Mouse (Mus musculus) midbrain, embryonic 11.5 days (tissue): Measurements from ENCODE around the gene Tdrkh. TPM values are rescaled to one million over a fixed set of nuclear protein-coding genes. Genes with fewer than 3 reads are reported as not detected.

ENCODE experiments used
- ATAC-seq: fragments of 200-750 bp; cut with Nextera tagmentation; 2 replicates; pipeline ENCODE4 v1.8.0; 2017; ENCODE audit warnings: moderate TSS enrichment, moderate library complexity; ENCODE audit not compliant: low FRiP score
- DNase-seq: peaks from one replicate; pipeline ENCODE4 v3.0.0; 2015; ENCODE audit warnings: low spot score; ENCODE audit errors: missing footprints
- H3K27ac ChIP-seq: fragments of 300-500 bp; sonication (generic); 2 replicates; pipeline ENCODE4 v1.5.1; 2014; ENCODE audit warnings: low read depth, low read length
- H3K27me3 ChIP-seq: fragments of 300-500 bp; sonication (generic); 2 replicates; pipeline ENCODE4 v1.6.1; 2014; ENCODE audit warnings: mild to moderate bottlenecking, low read length, moderate library complexity, mixed read lengths; ENCODE audit not compliant: control insufficient read depth, insufficient read depth
- H3K36me3 ChIP-seq: fragments of 300-500 bp; sonication (generic); 2 replicates; pipeline ENCODE4 v1.6.1; 2014; ENCODE audit warnings: mild to moderate bottlenecking, low read length, moderate library complexity, mixed read lengths; ENCODE audit not compliant: control insufficient read depth, insufficient read depth
- H3K4me1 ChIP-seq: fragments of 300-500 bp; sonication (generic); 2 replicates; pipeline ENCODE4 v1.6.1; 2014; ENCODE audit warnings: low read length; ENCODE audit not compliant: control insufficient read depth, insufficient read depth
- H3K4me2 ChIP-seq: fragments of 300-500 bp; sonication (generic); 2 replicates; pipeline ENCODE4 v1.6.1; 2014; ENCODE audit warnings: mild to moderate bottlenecking, moderate library complexity
- H3K4me3 ChIP-seq: fragments of 300-500 bp; sonication (generic); 2 replicates; pipeline ENCODE4 v1.5.1; 2014; ENCODE audit warnings: low read depth, low read length
- H3K9ac ChIP-seq: fragments of 300-500 bp; sonication (generic); 2 replicates; pipeline ENCODE4 v1.6.1; 2014; ENCODE audit warnings: low read length
- H3K9me3 ChIP-seq: fragments of 300-500 bp; sonication (generic); 2 replicates; pipeline ENCODE4 v1.6.1; 2016; ENCODE audit warnings: low read length; ENCODE audit not compliant: control insufficient read depth
- WGBS: fragments of 180-500 bp; shearing (Covaris S2); extraction: QIAGEN DNeasy Blood & Tissue Kit; methylation state at CpG from one replicate; pipeline ENCODE4 v1.1.7; 2014; 5-methylcytosine and 5-hydroxymethylcytosine counted together
- polyA plus RNA-seq: library from polyadenylated mRNA; unstranded; fragments of >200 nt; fragmentation: Nextera tagmentation; extraction: Ambion mirVana; gene quantifications from 2 replicates; pipeline ENCODE4 v1.2.1, GENCODE M21; 2014

The Tdrkh gene
- polyA plus RNA-seq, 1 experiment from 2014 or later: 55.3 TPM

GRCm38 (mm10) chr3:94465632-94466430, 52.8 kb downstream of the Tdrkh start:
- Histone ChIP-seq H3K4me2 (no peak overlapping the region), H3K27ac (no peak overlapping the region), H3K36me3 (no peaks in the 10 kb centered on the region), H3K9ac (peak overlapping the region; percentile 18; the same call in 1 of the 2 replicates), H3K27me3 (no peaks in the 10 kb centered on the region), H3K4me3 (no peak overlapping the region), H3K4me1 (peaks cover 12% of the 10 kb centered on the region), H3K9me3 (no peaks in the 10 kb centered on the region)
- ATAC-seq: no peak
- peak; percentile 59 for DNase-seq
- 57% methylated on average over 13 of the region's 13 CpGs for WGBS

- peaks cover 21% of the 10 kb centered on the region for H3K4me1 ChIP-seq
- no peaks in the 10 kb centered on the region for H3K27me3 ChIP-seq
- no peaks in the 10 kb centered on the region for H3K36me3 ChIP-seq
- H3K9ac ChIP-seq: no peak overlapping the region
- 64% methylated on average over 3 of the region's 3 CpGs for WGBS
- no peaks in the 10 kb centered on the region for H3K9me3 ChIP-seq
- H3K27ac ChIP-seq: no peak overlapping the region
- ATAC-seq: no peak
- H3K4me3 ChIP-seq: no peak overlapping the region
- no peak overlapping the region for H3K4me2 ChIP-seq
- peak; percentile 64 for DNase-seq
Observed at GRCm38 (mm10) chr3:94468931-94469330, 55.9 kb downstream of the Tdrkh start.

- H3K4me2 ChIP-seq: peak overlapping the region; percentile 50
- H3K4me1 ChIP-seq: peaks cover 22% of the 10 kb centered on the region
- H3K4me3 ChIP-seq: peak overlapping the region; percentile 28
- WGBS: 11% methylated on average over 28 of the region's 28 CpGs
- no peak overlapping the region for H3K27ac ChIP-seq
- peak overlapping the region; percentile 34; the same call in 1 of the 2 replicates for H3K9ac ChIP-seq
- DNase-seq (peak; percentile 94), ATAC-seq (peak; percentile 85)
- H3K9me3 ChIP-seq: no peaks in the 10 kb centered on the region
- no peaks in the 10 kb centered on the region for H3K27me3 ChIP-seq
- no peaks in the 10 kb centered on the region for H3K36me3 ChIP-seq
Observed at GRCm38 (mm10) chr3:94472447-94473114, 59.5 kb downstream of the Tdrkh start.

GRCm38 (mm10) chr3:94473115-94473505, 60.0 kb downstream of the Tdrkh start:
- ATAC-seq (no peak), DNase-seq (no peak)
- 55% methylated on average over 10 of the region's 10 CpGs for WGBS
- H3K36me3 ChIP-seq: no peaks in the 10 kb centered on the region
- no peak overlapping the region; the same call in 1 of the 2 replicates for H3K4me2 ChIP-seq
- H3K27ac ChIP-seq: no peak overlapping the region
- H3K27me3 ChIP-seq: no peaks in the 10 kb centered on the region
- peak overlapping the region; percentile 0; the same call in 1 of the 2 replicates for H3K9ac ChIP-seq
- no peak overlapping the region for H3K4me3 ChIP-seq
- peaks cover 23% of the 10 kb centered on the region for H3K4me1 ChIP-seq
- H3K9me3 ChIP-seq: no peaks in the 10 kb centered on the region

- ATAC-seq (no peak), DNase-seq (peak; percentile 75)
- Histone ChIP-seq H3K4me2 (no peak overlapping the region), H3K9me3 (no peaks in the 10 kb centered on the region), H3K4me3 (no peak overlapping the region), H3K36me3 (no peaks in the 10 kb centered on the region), H3K9ac (no peak overlapping the region), H3K4me1 (peaks cover 26% of the 10 kb centered on the region), H3K27ac (no peak overlapping the region), H3K27me3 (no peaks in the 10 kb centered on the region)
- WGBS: 74% methylated on average over 5 of the region's 5 CpGs
Observed at GRCm38 (mm10) chr3:94473567-94474232, 60.6 kb downstream of the Tdrkh start.

GRCm38 (mm10) chr3:94476301-94477035, 63.4 kb downstream of the Tdrkh start:
- Histone ChIP-seq H3K4me2 (no peak overlapping the region), H3K9me3 (no peaks in the 10 kb centered on the region), H3K9ac (no peak overlapping the region), H3K4me1 (peaks cover 46% of the 10 kb centered on the region), H3K4me3 (no peak overlapping the region), H3K36me3 (no peaks in the 10 kb centered on the region), H3K27me3 (no peaks in the 10 kb centered on the region), H3K27ac (no peak overlapping the region)
- no peak for ATAC-seq
- 56% methylated on average over 8 of the region's 8 CpGs for WGBS
- DNase-seq: no peak

GRCm38 (mm10) chr3:94477444-94477843, 64.4 kb downstream of the Tdrkh start:
- Histone ChIP-seq H3K4me3 (peak overlapping the region; percentile 56), H3K4me2 (peak overlapping the region; percentile 59), H3K9me3 (no peaks in the 10 kb centered on the region), H3K27me3 (no peaks in the 10 kb centered on the region), H3K9ac (peak overlapping the region; percentile 53), H3K4me1 (peaks cover 46% of the 10 kb centered on the region), H3K36me3 (no peaks in the 10 kb centered on the region), H3K27ac (peak overlapping the region; percentile 85)
- no peak for ATAC-seq
- DNase-seq: no peak
- WGBS: 37% methylated on average over 4 of the region's 4 CpGs

GRCm38 (mm10) chr3:94477981-94478422, 64.9 kb downstream of the Tdrkh start, which contains the start of gene Celf3:
Gene Celf3 (plus strand): TSS chr3:94478295.
- Histone ChIP-seq H3K4me2 (peak within 1 kb of the TSS; percentile 59), H3K9me3 (no peaks in the 10 kb centered on the region), H3K4me3 (peak within 1 kb of the TSS; percentile 56), H3K27ac (peak within 1 kb of the TSS; percentile 85), H3K36me3 (no peaks in the 10 kb centered on the region), H3K4me1 (peaks cover 46% of the 10 kb centered on the region), H3K27me3 (no peaks in the 10 kb centered on the region), H3K9ac (peak within 1 kb of the TSS; percentile 83)
- peak; percentile 97 for DNase-seq
- WGBS: under 1% methylated on average over 13 of the region's 14 CpGs
- peak; percentile 91 for ATAC-seq
